Mouse (Mus musculus) left cerebral cortex, postnatal 4 days (tissue): Measurements from ENCODE around the gene Cd5l. TPM values are rescaled to one million over a fixed set of nuclear protein-coding genes. Genes with fewer than 3 reads are reported as not detected.

ENCODE experiments used
- DNase-seq: peaks from one replicate; pipeline ENCODE4 v3.0.0-alpha.2; 2022
- intact Hi-C: fragments of 180-260 bp; cut with DNase I; formaldehyde crosslinking; loops from one replicate; pipeline ENCODE4 v1.15.1; 2025
- total RNA-seq, 2 experiments: library from RNA; stranded (reverse); gene quantifications; 2 replicates each; pipeline ENCODE4 v1.2.3; 2021

The Cd5l gene
- total RNA-seq, 2 experiments from 2014 or later, result not detected

GRCm38 (mm10) chr3:87399906-87400305 is 42.2 kb downstream of the Cd5l start:
- no peak for DNase-seq
- intact Hi-C loops, result loop anchor here (5.0 kb wide), 1 partner anchor 73 kb away; no protein-coding TSS in a partner anchor

- DNase-seq, result no peak
- intact Hi-C loops, result loop anchor here (5.0 kb wide), 1 partner anchor 74 kb away; no protein-coding TSS in a partner anchor
Measured at GRCm38 (mm10) chr3:87401321-87401720, 43.6 kb downstream of the Cd5l start.

DNA sequence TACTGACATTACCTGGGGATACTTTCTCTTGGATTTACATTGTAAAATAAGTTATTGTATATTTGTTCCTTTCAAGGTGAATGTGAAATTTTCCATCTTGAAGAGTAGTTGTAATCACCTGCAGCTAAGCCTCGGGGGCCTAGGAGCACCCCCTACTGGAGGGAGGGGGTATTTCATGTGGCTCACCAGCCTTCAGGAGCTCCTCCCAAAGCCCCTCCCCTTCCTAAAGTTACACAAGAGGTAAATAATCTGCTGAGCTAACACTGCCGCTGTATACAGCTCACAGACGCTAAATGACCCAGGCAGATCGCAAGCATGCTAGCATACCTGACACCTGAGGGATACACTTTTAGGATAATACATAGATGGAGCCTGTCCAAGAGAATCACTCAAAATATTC is 50.5 kb downstream of the Cd5l start:
- DNase-seq, result no peak
- intact Hi-C loops, result no loop called here

- DNase-seq, result no peak
- intact Hi-C loops, result no loop called here
Measured at GRCm38 (mm10) chr3:87409196-87409935, 51.7 kb downstream of the Cd5l start.

GRCm38 (mm10) chr3:87410605-87411004 is 52.9 kb downstream of the Cd5l start:
- intact Hi-C loops, result no loop called here
- no peak for DNase-seq

GRCm38 (mm10) chr3:87411150-87411549 is 53.5 kb downstream of the Cd5l start:
- intact Hi-C loops, result no loop called here
- peak; percentile 47 for DNase-seq

GRCm38 (mm10) chr3:87420645-87421044 is 63.0 kb downstream of the Cd5l start:
- intact Hi-C loops, result no loop called here
- DNase-seq, result no peak

Other genes with a start within 250 kb of the Cd5l start
- 1 to 10 TPM; 9.1 to 9.5 TPM for gene Kirrel, start 183.1 kb upstream of the Cd5l start, total RNA-seq
- gene Fcrls, start 94.1 kb upstream of the Cd5l start, total RNA-seq, result 10 to 100 TPM; 13.7 to 14.4 TPM
- gene Fcrl1, start 18.5 kb downstream of the Cd5l start, total RNA-seq, result not detected
- gene Fcrl5, start 77.9 kb downstream of the Cd5l start, total RNA-seq, result not detected
- 10 to 100 TPM; 17.2 to 18.3 TPM for gene Etv3, start 167.5 kb downstream of the Cd5l start, total RNA-seq